ENCODE assay signal across 10 mouse cellular contexts in genomic region chr2:157069355-157069735, GRCm38 (mm10). TPM values are rescaled to one million over a fixed set of nuclear protein-coding genes. Genes with fewer than 3 reads are reported as not detected.
DNase-seq lines count a peak whose midpoint lies in the region; ATAC-seq and TF ChIP-seq lines count a peak whose summit lies in the region.
"Had no signal": no experiment of that assay in that cellular context is flagged by ENCODE, and none has a peak within 500 bp of the region (broad histone marks: within the 10 kb centered on the region; RNA-seq: fewer than 3 reads in every experiment).

No protein-coding gene starts in this region.

- no peak for TF ChIP-seq POLR2A in embryonic fibroblast, embryonic 13.5 days (IDR thresholded peaks at IDR 0.05; ENCODE audit: low read depth, low read length)
- no peak for TF ChIP-seq POLR2A in thymus, adult 2 months (IDR thresholded peaks at IDR 0.05; ENCODE audit: control insufficient read depth, extremely low read depth, insufficient read depth, low read length, poor library complexity)

- H3K4me2 ChIP-seq in intestine, embryonic 14.5 days (ENCODE audit: low read length), result peak overlapping the region; percentile 7
- H3K4me2 ChIP-seq in neural tube, embryonic 15.5 days, result peak overlapping the region; percentile 21; the same call in 1 of the 2 replicates

- H3K9me3 ChIP-seq in intestine, embryonic 14.5 days (ENCODE audit: control insufficient read depth, low read length), result no peaks in the 10 kb centered on the region
- no peaks in the 10 kb centered on the region for H3K9me3 ChIP-seq in neural tube, embryonic 15.5 days (replicated peaks)

- H3K36me3 ChIP-seq in intestine, embryonic 14.5 days (ENCODE audit: control insufficient read depth, insufficient read depth, low read length), result peaks cover 6% of the 10 kb centered on the region
- H3K36me3 ChIP-seq in neural tube, embryonic 15.5 days, result peaks cover 14% of the 10 kb centered on the region
- H3K36me3 ChIP-seq in thymus, adult 2 months (ENCODE audit: control insufficient read depth, insufficient read depth, low read length), result no peaks in the 10 kb centered on the region

- H3K9ac ChIP-seq in intestine, embryonic 14.5 days (ENCODE audit: low read length), result 0 out of 2 replicates have a peak overlapping the region, but pooled peaks have one; percentile 3
- H3K9ac ChIP-seq in neural tube, embryonic 15.5 days (replicated peaks), result no peak overlapping the region

- H3K4me3 ChIP-seq in embryonic fibroblast, embryonic 13.5 days (ENCODE audit: insufficient read depth, low read length), result no peak overlapping the region
- no peak overlapping the region for H3K4me3 ChIP-seq in intestine, embryonic 14.5 days (ENCODE audit: low read depth, low read length)
- no peak overlapping the region for H3K4me3 ChIP-seq in neural tube, embryonic 15.5 days (replicated peaks)
- H3K4me3 ChIP-seq in thymus, adult 2 months (ENCODE audit: control insufficient read depth, insufficient read depth, low read length), result no peak overlapping the region

- WGBS in intestine, embryonic 14.5 days, result 35% methylated on average over 3 of the region's 3 CpGs
- WGBS in neural tube, embryonic 15.5 days, result 54% methylated on average over 3 of the region's 3 CpGs
- 48% methylated on average over 3 of the region's 3 CpGs for WGBS in thymus, adult 2 months

- no peak for ATAC-seq in intestine, embryonic 14.5 days (replicated peaks; ENCODE audit: low FRiP score, low TSS enrichment, low read depth)
- no peak for ATAC-seq in neural tube, embryonic 15.5 days (ENCODE audit: low FRiP score)

- H3K4me1 ChIP-seq in embryonic fibroblast, embryonic 13.5 days (ENCODE audit: control insufficient read depth, insufficient read depth, low read length), result peaks cover 65% of the 10 kb centered on the region
- H3K4me1 ChIP-seq in intestine, embryonic 14.5 days (replicated peaks; ENCODE audit: control insufficient read depth, insufficient read depth, low read length), result peaks cover 87% of the 10 kb centered on the region
- peaks cover 93% of the 10 kb centered on the region for H3K4me1 ChIP-seq in neural tube, embryonic 15.5 days
- peaks cover 6% of the 10 kb centered on the region for H3K4me1 ChIP-seq in thymus, adult 2 months (replicated peaks; ENCODE audit: control insufficient read depth, insufficient read depth, low read length)

- H3K27ac ChIP-seq in embryonic fibroblast, embryonic 13.5 days (ENCODE audit: insufficient read depth, low read length), result peak overlapping the region; percentile 48; the same call in 1 of the 2 replicates
- H3K27ac ChIP-seq in intestine, embryonic 14.5 days (ENCODE audit: low read depth), result peak overlapping the region; percentile 76
- H3K27ac ChIP-seq in neural tube, embryonic 15.5 days (replicated peaks), result peak overlapping the region; percentile 75
- no peak overlapping the region for H3K27ac ChIP-seq in thymus, adult 2 months (ENCODE audit: control insufficient read depth, insufficient read depth, low read length)

- DNase-seq in adrenal gland, postnatal 10 days, result peak; percentile 29
- DNase-seq in adrenal gland, adult 2 months, result no peak
- peak; percentile 24 for DNase-seq in 416B (ENCODE audit: low read depth)
- DNase-seq in intestine, embryonic 14.5 days (ENCODE audit: low spot score), result no peak
- DNase-seq in right cerebral cortex, adult 2 months (ENCODE audit: low spot score in 2 of 2), result no peak
- no peak for DNase-seq in thymus, adult 2 months

- no peaks in the 10 kb centered on the region for H3K27me3 ChIP-seq in intestine, embryonic 14.5 days (replicated peaks; ENCODE audit: control insufficient read depth, insufficient read depth, low read length)
- no peaks in the 10 kb centered on the region for H3K27me3 ChIP-seq in neural tube, embryonic 15.5 days (replicated peaks)
- H3K27me3 ChIP-seq in thymus, adult 2 months (ENCODE audit: control insufficient read depth, insufficient read depth, low read length), result no peaks in the 10 kb centered on the region; the same call in 1 of the 2 replicates

- no peak for TF ChIP-seq CTCF in embryonic fibroblast, embryonic 13.5 days (IDR thresholded peaks at IDR 0.05; ENCODE audit: borderline replicate concordance, insufficient read depth, low read length)
- no peak for TF ChIP-seq CTCF in thymus, adult 2 months (IDR thresholded peaks at IDR 0.05; ENCODE audit: borderline replicate concordance, control insufficient read depth, extremely low read depth, insufficient read depth, low read length, poor library complexity)

RNA-seq across cellular contexts. Expression of gene Soga1, which starts 9.7 kb away (rescaled TPM):
- 10 to 100 TPM; 30.3 to 35.9 TPM for total RNA-seq in adrenal gland, postnatal 10 days (2021)
- total RNA-seq in adrenal gland, adult 2 months (2021), result 10 to 100 TPM; 30.9 to 36.6 TPM
- polyA plus RNA-seq in adrenal gland, adult 2 months (2012; rRNA removed), result 31.1 and 33.1 TPM in 2 replicates
- polyA plus RNA-seq in embryonic fibroblast, embryonic 13.5 days (2011; ENCODE audit: insufficient read length, low read depth, missing spikeins), result 20.2 and 21.8 TPM in 2 replicates
- 4.7 and 6.1 TPM in 2 replicates for polyA plus RNA-seq in intestine, embryonic 14.5 days (2014; fragmentation: Nextera tagmentation; extraction: Ambion mirVana)
- polyA plus RNA-seq in neural tube, embryonic 15.5 days (2015; fragmentation: Nextera tagmentation; extraction: Ambion mirVana), result 3.3 and 4.9 TPM in 2 replicates
- polyA plus RNA-seq in thymus, adult 2 months (2012; rRNA removed), result 5.2 and 5.3 TPM in 2 replicates

RNA-seq across cellular contexts. Expression of gene Tldc2, which starts 17.5 kb away (rescaled TPM):
- not detected for total RNA-seq in adrenal gland, postnatal 10 days (2021)
- total RNA-seq in adrenal gland, adult 2 months (2021), result not detected
- 0.19 TPM in 1 of 2 replicates, not detected in the other for polyA plus RNA-seq in adrenal gland, adult 2 months (2012; rRNA removed)
- polyA plus RNA-seq in embryonic fibroblast, embryonic 13.5 days (2011; ENCODE audit: insufficient read length, low read depth, missing spikeins), result not detected in 2 replicates
- polyA plus RNA-seq in intestine, embryonic 14.5 days (2014; fragmentation: Nextera tagmentation; extraction: Ambion mirVana), result not detected in 2 replicates
- polyA plus RNA-seq in neural tube, embryonic 15.5 days (2015; fragmentation: Nextera tagmentation; extraction: Ambion mirVana), result 0.43 TPM in 1 of 2 replicates, not detected in the other
- not detected in 2 replicates for polyA plus RNA-seq in thymus, adult 2 months (2012; rRNA removed)
- total RNA-seq: neutrophil, adult 5-6 weeks had no signal
- polyA plus RNA-seq: embryonic facial prominence, embryonic 11.5 days had no signal

Comparison
In these comparisons a context has a peak if more than half of its experiments do, and no peak if none do; other contexts are left out.
1. DNase-seq: peak in adrenal gland, postnatal 10 days (single experiment) and 416B (single experiment); none in adrenal gland, adult 2 months (single experiment), intestine, embryonic 14.5 days (single experiment), right cerebral cortex, adult 2 months (0 of 2) and thymus, adult 2 months (single experiment).